Mouse (Mus musculus) neural tube, embryonic 14.5 days (tissue): ENCODE data around the gene En2. TPM values are rescaled to one million over a fixed set of nuclear protein-coding genes. Genes with fewer than 3 reads are reported as not detected.
A peak's percentile ranks its signal among the peaks of the same experiment; 100 is the strongest.

Source experiments
- ATAC-seq: fragments of 200-750 bp; cut with Nextera tagmentation; 2 replicates; pipeline ENCODE4 v1.8.0; 2017; ENCODE audit warnings: low read depth, mild to moderate bottlenecking, moderate TSS enrichment, moderate library complexity
- H3K27ac ChIP-seq: fragments of 300-500 bp; sonication (generic); 2 replicates; pipeline ENCODE4 v1.5.1; 2014; ENCODE audit warnings: low read depth, mild to moderate bottlenecking, control low read depth, low read length, moderate library complexity, mixed read lengths
- H3K27me3 ChIP-seq: fragments of 300-500 bp; sonication (generic); 2 replicates; pipeline ENCODE4 v1.6.1; 2014; ENCODE audit warnings: low read length; ENCODE audit not compliant: control insufficient read depth, insufficient read depth
- H3K36me3 ChIP-seq: fragments of 300-500 bp; sonication (generic); 2 replicates; pipeline ENCODE4 v1.6.1; 2014; ENCODE audit warnings: low read length, mixed read lengths; ENCODE audit not compliant: control insufficient read depth, insufficient read depth
- H3K4me1 ChIP-seq: fragments of 300-500 bp; sonication (generic); 2 replicates; pipeline ENCODE4 v1.6.1; 2014; ENCODE audit warnings: low read length; ENCODE audit not compliant: control insufficient read depth, insufficient read depth
- H3K4me2 ChIP-seq: fragments of 300-500 bp; sonication (generic); 2 replicates; pipeline ENCODE4 v1.6.1; 2014; ENCODE audit warnings: mild to moderate bottlenecking, low read depth, low read length, control low read depth
- H3K4me3 ChIP-seq: fragments of 300-500 bp; sonication (generic); 2 replicates; pipeline ENCODE4 v1.5.1; 2014; ENCODE audit warnings: low read depth, low read length, control low read depth, mixed read lengths
- H3K9ac ChIP-seq: fragments of 300-500 bp; sonication (generic); replicated peaks from 2 replicates; pipeline ENCODE4 v1.6.1; 2014; ENCODE audit warnings: low read depth, mild to moderate bottlenecking, control low read depth, low read length, mixed read lengths
- H3K9me3 ChIP-seq: fragments of 300-500 bp; sonication (generic); 2 replicates; pipeline ENCODE4 v1.6.1; 2016; ENCODE audit warnings: low read length; ENCODE audit not compliant: control insufficient read depth
- whole genome bisulfite sequencing: fragments of 180-500 bp; shearing (Covaris S2); extraction: QIAGEN DNeasy Blood & Tissue Kit; methylation state at CpG from one replicate; pipeline ENCODE4 v1.1.7; 2014; 5-methylcytosine and 5-hydroxymethylcytosine counted together
- polyA plus RNA-seq: library from polyadenylated mRNA; unstranded; fragments of >200 nt; fragmentation: Nextera tagmentation; extraction: Ambion mirVana; gene quantifications from 2 replicates; pipeline ENCODE4 v1.2.1, GENCODE M21; 2014

En2 gene
- polyA plus RNA-seq, 1 experiment from 2014 or later, result not detected

- Histone ChIP-seq H3K4me3 (no peak overlapping the region), H3K27me3 (peaks cover 70% of the 10 kb centered on the region), H3K4me2 (no peak overlapping the region), H3K27ac (no peak overlapping the region), H3K4me1 (no peaks in the 10 kb centered on the region), H3K36me3 (no peaks in the 10 kb centered on the region), H3K9me3 (no peaks in the 10 kb centered on the region), H3K9ac (no peak overlapping the region)
- no peak for ATAC-seq
- WGBS, result 4% methylated on average over 1 of the region's 1 CpGs
Measured at GRCm38 (mm10) chr5:28173674-28174073, 8.2 kb downstream of the En2 start.

DNA sequence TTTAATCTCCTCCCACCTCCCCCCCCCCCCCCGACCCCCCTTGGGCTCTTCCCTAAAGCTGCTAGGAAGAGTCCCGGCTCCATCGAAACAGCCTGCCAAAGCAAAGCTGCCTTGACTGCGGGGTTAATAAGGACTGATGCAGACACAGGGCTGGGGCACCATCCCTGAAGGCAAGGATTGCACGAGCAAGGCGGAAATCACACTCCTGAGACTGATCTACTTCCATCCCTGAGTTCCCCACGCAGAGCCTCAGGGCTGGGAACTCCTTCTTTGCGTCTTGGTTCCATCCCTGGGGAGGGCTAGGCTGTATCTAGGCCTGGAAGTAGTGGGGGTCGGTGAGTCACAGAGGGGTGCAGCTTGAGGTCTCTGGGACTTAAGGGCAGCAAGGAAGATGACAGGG, 8.6 kb downstream of the En2 start:
- H3K27ac ChIP-seq, result no peak overlapping the region
- no peaks in the 10 kb centered on the region for H3K36me3 ChIP-seq
- no peaks in the 10 kb centered on the region for H3K9me3 ChIP-seq
- peaks cover 70% of the 10 kb centered on the region for H3K27me3 ChIP-seq
- ATAC-seq, result no peak
- H3K4me1 ChIP-seq, result no peaks in the 10 kb centered on the region
- WGBS, result under 1% methylated on average over 9 of the region's 9 CpGs
- no peak overlapping the region for H3K9ac ChIP-seq
- no peak overlapping the region for H3K4me3 ChIP-seq
- no peak overlapping the region for H3K4me2 ChIP-seq

GRCm38 (mm10) chr5:28174876-28175569, 9.5 kb downstream of the En2 start:
- peaks cover 68% of the 10 kb centered on the region for H3K27me3 ChIP-seq
- no peaks in the 10 kb centered on the region for H3K9me3 ChIP-seq
- no peak for ATAC-seq
- no peaks in the 10 kb centered on the region for H3K36me3 ChIP-seq
- H3K4me3 ChIP-seq, result no peak overlapping the region
- WGBS, result 0% methylated on average over 24 of the region's 24 CpGs
- H3K27ac ChIP-seq, result no peak overlapping the region
- H3K4me2 ChIP-seq, result no peak overlapping the region
- no peak overlapping the region for H3K9ac ChIP-seq
- no peaks in the 10 kb centered on the region for H3K4me1 ChIP-seq

- 1% methylated on average over 10 of the region's 10 CpGs for WGBS
- H3K27ac ChIP-seq, result no peak overlapping the region
- H3K27me3 ChIP-seq, result peaks cover 72% of the 10 kb centered on the region
- no peak for ATAC-seq
- no peak overlapping the region for H3K4me2 ChIP-seq
- H3K4me3 ChIP-seq, result no peak overlapping the region
- H3K9ac ChIP-seq, result no peak overlapping the region
- no peaks in the 10 kb centered on the region for H3K4me1 ChIP-seq
- H3K36me3 ChIP-seq, result no peaks in the 10 kb centered on the region
- H3K9me3 ChIP-seq, result no peaks in the 10 kb centered on the region
Measured at GRCm38 (mm10) chr5:28175570-28175919, 10.1 kb downstream of the En2 start.

DNA sequence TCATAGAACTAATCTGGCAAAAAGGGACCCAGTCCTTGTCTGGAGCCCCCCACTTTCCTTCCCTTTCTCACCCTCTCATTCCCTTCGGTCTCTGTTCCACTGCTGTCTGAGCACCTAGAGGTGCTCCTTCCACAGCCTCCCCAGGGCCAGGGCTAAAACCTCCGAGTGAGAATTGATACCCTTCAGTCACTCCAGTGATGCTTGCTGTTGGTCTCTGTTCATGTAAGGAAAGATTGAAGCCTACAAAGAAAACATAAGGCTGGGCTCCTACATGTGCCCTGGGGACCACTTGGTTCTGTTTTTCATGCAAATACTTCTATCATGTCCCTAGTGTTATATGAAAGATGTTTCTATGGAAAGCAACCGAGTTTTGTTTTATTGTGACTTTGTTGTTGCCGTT, 10.5 kb downstream of the En2 start:
- Histone ChIP-seq H3K36me3 (no peaks in the 10 kb centered on the region), H3K9me3 (no peaks in the 10 kb centered on the region), H3K4me1 (no peaks in the 10 kb centered on the region), H3K4me3 (no peak overlapping the region), H3K9ac (no peak overlapping the region), H3K27me3 (peaks cover 68% of the 10 kb centered on the region), H3K27ac (no peak overlapping the region), H3K4me2 (no peak overlapping the region)
- ATAC-seq, result no peak
- WGBS, result under 1% methylated on average over 4 of the region's 4 CpGs

DNA sequence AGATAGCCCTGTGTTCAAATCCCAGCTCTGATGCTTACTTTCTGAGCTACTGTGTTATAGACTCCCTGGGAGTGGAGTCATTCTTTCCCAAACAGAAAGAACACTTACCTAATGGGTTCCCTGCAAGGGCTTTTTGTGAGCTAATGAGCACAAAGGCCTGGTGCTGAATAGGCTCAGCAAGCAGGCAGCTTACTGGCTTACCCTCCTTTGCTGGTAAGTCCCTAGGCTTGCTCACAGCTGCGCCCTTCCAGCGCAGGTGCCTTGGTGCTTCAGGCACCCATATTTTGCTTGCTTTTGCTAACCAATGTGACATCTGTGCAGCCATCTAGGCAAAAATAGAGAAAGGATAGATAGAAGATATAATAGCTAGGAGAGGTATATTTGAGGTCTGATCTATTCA, 11.1 kb downstream of the En2 start:
- Histone ChIP-seq H3K4me1 (no peaks in the 10 kb centered on the region), H3K4me2 (no peak overlapping the region), H3K9me3 (no peaks in the 10 kb centered on the region), H3K9ac (no peak overlapping the region), H3K36me3 (no peaks in the 10 kb centered on the region), H3K27me3 (peaks cover 65% of the 10 kb centered on the region), H3K27ac (no peak overlapping the region), H3K4me3 (no peak overlapping the region)
- WGBS, result 0% methylated on average over 2 of the region's 2 CpGs
- 0 out of 2 replicates have a peak, but pooled peaks have one; percentile 44 for ATAC-seq

DNA sequence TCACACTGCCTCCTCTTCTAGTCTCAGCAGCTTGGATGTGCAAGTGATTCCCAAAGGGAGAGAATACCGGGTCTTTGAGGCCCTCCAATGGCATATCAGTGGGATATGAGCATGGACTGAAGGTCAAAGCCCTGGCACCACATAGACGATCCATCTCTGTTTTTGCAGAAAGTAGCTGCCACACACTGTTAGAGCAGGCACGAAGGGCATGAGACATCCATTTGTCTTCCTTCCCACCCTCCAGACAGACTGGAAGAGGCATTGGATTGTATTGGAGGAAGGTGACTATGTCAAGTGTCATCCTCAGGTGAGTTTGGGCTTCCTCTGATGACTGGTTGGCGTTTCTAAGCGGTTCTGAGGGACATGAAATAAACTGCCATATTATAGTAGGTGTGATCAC, 12.8 kb downstream of the En2 start:
- Histone ChIP-seq H3K9me3 (no peaks in the 10 kb centered on the region), H3K4me2 (no peak overlapping the region), H3K27ac (no peak overlapping the region), H3K9ac (no peak overlapping the region), H3K4me3 (no peak overlapping the region), H3K4me1 (no peaks in the 10 kb centered on the region), H3K36me3 (no peaks in the 10 kb centered on the region), H3K27me3 (peaks cover 47% of the 10 kb centered on the region)
- no peak for ATAC-seq
- WGBS, result 12% methylated on average over 5 of the region's 5 CpGs

GRCm38 (mm10) chr5:28179237-28179790, 13.8 kb downstream of the En2 start:
- no peaks in the 10 kb centered on the region for H3K4me1 ChIP-seq
- ATAC-seq, result no peak
- H3K9me3 ChIP-seq, result no peaks in the 10 kb centered on the region
- H3K27ac ChIP-seq, result no peak overlapping the region
- H3K9ac ChIP-seq, result no peak overlapping the region
- H3K4me3 ChIP-seq, result no peak overlapping the region
- no peak overlapping the region for H3K4me2 ChIP-seq
- H3K27me3 ChIP-seq, result peaks cover 37% of the 10 kb centered on the region
- WGBS, result 25% methylated on average over 7 of the region's 7 CpGs
- H3K36me3 ChIP-seq, result no peaks in the 10 kb centered on the region

DNA sequence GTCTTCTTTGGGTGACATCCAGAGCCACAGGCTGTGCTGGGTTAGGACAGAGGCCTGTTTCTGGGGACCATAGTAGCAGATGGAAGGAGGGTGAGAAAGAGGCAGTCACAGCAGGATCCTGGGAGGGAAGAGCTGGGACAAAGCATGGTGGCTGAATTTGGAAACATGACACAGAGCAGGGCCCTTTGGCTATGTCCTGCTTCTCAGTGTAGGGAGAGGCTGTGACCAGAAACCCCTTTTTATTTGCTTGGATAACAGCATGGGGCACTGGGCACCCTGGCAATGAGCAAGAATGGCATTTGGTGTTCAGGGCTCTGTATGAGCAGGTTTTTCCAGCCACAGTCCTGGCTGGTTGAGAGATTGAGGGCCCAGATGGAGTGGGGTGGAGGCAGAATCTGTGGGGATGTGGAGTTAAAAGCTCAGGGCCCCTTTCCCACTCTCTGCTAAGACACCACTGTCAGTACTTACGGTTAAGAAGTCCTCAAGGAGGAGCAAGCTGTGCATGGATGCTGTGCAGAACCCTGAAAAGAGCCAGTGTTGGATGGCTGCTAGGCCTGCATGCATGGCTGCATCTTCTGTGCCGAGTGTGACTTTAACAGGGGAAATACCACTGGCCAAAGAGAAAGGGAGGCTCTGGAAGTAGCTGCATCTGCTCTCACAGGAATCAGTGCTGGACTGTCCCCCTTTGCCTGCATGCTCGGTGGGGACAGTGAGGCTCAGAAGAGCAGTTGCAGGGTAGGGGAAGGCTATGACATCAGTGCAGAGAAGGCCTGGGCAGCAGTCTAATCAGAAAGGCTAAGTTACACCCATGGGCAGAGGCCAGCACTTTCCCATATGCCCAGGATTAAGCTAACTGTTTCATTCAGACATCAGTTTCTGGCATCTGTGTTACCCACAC, 26.0 kb downstream of the En2 start:
- H3K36me3 ChIP-seq, result no peaks in the 10 kb centered on the region
- no peak overlapping the region for H3K4me2 ChIP-seq
- no peak for ATAC-seq
- H3K27me3 ChIP-seq, result no peaks in the 10 kb centered on the region
- WGBS, result 39% methylated on average over 3 of the region's 3 CpGs
- no peak overlapping the region for H3K4me3 ChIP-seq
- H3K4me1 ChIP-seq, result no peaks in the 10 kb centered on the region
- H3K27ac ChIP-seq, result no peak overlapping the region
- H3K9me3 ChIP-seq, result no peaks in the 10 kb centered on the region
- H3K9ac ChIP-seq, result no peak overlapping the region
